Mouse (Mus musculus) C2C12 (cell line): ENCODE data around the gene Slc28a3.

ENCODE experiments used
- CEBPB ChIP-seq: IDR thresholded peaks from one replicate; pipeline ENCODE4 v1.6.1; 2011; ENCODE audit warnings: low read depth, mild to moderate bottlenecking, control low read depth, moderate library complexity
- CTCF ChIP-seq: IDR thresholded peaks from one replicate; pipeline ENCODE4 v1.5.1; 2011; ENCODE audit not compliant: control insufficient read depth, insufficient read depth, insufficient read length

GRCm38 (mm10) chr13:58656885-58657284 is 46.2 kb upstream of the Slc28a3 start:
- TF ChIP-seq CTCF (no peak), CEBPB (no peak)
